Mouse (Mus musculus) thymus, postnatal 25 days (tissue): ENCODE measurements around the gene Med13l.
A peak's percentile ranks its signal among the peaks of the same experiment; 100 is the strongest.

ENCODE experiments used
- DNase-seq: peaks from one replicate; pipeline ENCODE4 v3.0.0; 2022

The Med13l gene

DNA sequence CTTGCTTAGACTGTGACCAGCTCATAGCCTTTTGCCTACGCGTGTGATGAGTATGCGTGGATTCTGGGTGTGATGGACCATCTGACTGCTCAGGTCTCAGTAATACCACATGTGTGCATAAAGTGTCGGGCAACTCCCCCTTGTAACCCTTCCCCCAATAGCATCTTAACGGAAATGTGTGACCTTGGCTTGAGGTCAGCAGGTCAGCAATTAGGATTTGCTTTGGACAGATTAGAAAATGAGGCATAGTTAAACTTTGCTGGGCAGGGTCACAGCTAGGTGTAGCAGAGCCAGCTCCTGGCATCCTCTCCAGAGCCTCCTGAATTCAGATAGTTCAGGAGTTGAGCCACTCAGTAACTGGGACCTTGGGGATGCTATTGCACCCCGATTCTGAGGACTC, 1.6 kb upstream of the Med13l start:
- no peak for DNase-seq

DNA sequence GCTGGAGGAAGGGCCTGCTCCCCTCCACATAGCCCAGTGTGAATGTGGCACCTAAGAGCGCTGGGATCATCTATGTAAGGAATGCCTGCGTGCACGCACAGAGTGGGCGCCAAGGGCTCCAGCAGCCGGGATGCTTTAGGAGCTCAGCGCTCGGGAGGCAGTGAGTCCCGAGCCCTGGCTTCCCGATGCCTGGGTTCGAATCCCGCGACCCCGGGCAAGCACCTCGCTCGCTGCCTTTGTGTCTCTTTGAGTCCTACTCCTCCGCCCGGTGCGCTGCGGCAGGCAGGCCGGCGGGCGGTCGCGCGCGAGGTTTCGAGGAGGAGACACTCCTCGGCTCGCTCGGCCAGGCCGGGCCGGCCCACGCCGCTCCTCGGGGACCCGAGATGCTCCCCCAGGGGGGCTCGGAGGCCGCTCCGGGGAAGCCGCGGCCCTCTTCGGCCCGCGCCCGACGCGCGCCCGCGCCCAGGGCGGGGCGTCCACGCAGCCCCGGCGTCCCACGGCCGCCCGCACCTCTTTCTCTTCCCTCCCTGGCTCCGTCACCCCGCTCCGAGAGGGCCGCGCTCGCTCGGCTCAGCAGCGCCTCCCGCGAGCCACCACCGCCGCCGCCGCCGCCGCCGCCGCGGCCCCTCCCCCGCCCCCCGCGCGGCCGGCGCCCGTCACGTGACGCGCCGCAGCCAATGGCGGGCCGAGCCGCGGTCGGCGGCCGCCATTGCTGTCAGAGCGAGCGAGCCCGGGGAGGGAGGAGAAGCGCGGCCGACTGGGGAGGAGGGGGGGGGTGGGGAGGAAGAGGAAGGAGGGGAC, 695 bp upstream of the Med13l start:
- peak; percentile 85 for DNase-seq

DNA sequence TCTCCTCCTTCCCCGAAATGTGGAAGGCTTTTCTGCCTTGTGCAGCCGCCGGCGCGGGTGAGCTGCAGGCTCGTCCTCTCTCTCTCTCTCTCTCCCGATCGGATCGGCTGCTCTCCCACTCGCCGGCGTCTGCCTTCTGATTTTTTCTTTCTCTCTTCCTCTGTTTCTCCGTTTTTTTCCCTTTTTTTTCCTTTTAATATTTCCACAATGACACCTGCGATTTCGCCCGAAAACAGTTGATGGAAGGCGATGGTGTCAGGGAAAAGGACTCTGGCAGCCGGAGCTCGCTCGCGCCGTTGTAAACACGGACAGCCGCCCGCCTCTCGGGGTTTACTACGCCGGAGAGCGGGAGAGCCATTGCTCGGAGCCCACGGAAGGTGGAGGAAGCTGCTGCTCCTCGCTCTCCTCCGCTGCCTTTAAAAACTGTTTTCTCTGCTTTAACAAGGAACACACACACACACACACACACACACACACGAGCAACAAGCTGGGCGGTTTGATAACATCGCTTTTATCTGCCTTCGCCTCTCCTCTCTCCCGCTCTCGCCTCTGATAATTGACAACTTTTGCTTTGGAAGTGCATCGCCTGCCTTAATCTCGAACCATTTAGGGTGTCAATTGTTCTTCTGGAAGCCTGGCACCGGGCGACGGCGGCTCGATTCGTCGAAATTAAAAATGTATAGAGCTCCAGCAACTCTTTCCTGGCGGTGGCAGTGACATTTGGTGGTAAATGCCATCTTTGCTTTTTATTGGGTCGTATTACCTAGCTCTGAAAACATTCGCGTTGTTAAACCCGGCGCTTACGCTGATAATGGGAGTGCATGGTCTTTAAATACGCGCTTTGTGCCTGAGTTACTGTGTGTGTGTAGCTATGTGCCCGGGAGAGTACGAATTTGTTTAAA, 858 bp downstream of the Med13l start:
- peak; percentile 62 for DNase-seq

DNA sequence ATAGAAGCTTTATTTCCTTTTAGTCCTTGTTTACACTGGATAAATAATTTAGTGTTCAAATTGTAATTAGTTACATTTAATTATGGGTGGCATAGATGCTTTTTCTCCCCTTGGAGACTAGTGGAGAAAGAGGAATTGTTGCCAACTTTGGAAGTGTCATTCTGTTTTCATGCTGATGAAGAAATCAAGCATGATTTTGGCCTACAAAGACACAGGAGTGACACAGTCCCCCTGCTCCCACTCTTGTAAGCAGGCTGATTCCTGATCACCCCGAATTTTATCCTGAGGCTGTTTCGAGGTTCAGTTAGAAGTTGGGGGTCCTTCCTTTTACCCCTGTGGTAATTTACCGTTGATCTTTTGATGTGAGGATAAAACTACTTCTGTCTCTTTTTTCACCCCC, 1.7 kb downstream of the Med13l start:
- no peak for DNase-seq

DNA sequence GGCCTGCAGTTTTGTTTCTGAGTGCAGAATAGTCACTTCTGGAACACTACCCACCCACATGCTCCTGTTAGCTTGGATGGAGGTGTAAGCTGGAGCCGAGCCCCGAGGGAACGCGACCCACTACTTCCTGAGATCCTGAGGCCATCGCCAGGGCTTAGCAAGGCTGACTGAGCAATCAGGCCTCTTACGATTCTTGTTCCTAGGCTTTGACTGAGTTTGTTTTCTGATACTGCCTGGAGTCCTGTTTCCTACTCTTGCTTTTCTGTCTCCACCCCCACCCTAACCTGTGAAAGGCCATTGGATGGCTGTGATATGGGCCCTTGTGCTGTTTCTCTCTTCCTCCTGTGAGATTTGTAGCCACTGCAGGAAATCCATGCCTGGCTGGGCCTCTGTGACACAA, 3.1 kb downstream of the Med13l start:
- no peak for DNase-seq

DNA sequence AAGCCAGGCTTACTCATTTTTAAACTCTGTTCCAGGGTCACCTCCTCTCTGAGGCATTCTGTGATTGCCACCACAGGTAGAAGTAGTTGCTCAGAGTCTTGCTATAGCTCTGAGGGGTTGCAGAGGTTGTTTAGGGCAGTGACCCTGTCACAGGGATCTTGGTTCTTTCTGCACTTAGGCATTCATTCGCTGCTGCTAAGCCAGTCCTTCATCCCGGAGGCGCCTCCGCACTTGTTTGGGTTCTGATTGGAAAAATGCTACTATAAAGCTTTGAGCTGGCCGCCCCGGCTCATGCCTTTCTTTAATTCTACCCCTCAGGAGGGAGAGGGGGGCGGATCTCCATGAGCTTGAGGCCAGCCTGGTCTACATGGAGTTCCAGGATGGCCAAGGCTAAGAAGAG, 6.9 kb downstream of the Med13l start:
- no peak for DNase-seq

DNA sequence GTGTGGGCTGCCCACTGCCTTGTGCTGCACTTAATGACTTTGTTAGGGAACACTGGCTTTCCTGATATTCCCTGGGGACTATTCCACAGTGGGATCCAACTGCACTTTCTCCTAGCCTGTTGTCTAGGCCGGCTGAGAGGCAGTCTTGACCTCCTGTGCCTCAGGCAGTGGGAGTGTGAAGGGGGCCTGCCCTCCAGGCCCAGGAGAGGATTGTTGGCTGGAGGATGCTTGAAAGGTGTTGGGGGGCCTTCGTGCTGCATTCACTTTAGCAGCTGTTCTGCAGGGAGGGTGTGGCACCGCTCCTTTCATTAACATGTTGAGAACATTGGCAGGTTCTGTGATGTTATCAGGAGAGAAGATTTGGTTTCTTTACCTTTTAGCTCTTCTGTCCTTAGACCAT, 8.5 kb downstream of the Med13l start:
- DNase-seq = no peak

DNA sequence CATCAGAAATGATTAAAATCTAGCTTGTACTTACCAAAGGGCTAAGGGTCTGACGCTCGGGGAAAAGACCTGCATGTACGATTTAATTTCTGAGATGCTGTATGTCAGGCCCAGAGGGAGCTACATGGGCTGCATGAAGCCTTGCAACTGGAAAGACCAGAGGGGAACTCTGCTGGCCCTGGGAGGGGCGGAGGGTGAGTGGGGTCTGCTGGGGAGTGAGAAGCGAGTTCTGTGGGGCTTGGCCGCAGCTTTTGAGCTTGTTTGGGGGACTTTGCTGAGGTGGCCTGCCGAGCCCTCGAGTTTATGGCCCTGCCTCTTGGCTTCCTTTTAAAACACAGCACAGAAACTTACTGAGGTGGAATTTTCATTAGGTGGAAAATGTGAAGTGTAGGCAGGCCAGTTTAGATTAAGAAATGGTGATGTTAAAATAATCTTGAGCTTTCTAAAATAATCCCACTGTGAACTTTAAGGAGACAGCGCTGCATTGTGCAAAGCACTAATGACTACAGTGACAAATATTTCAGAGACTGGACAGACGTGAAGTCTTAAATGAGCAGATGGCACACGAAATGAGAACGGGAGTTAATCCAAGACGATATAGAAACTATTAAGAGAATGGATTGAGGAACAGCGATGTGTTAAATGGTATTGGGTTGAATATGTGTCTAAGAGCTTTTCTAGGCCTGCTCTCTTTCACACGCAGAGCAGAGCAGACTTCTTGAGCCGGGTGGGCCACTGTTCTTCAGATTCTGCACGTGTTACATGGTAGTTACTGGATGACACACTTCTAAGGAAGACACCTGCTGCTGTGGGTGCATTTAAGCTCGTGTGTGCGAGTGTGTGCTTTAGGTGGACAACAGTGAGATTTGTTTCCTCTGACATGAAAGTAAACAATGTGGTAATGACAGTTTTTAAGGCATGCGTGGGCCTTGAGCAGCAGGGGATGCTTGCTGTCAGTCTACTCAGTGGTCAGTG, 9.4 kb downstream of the Med13l start:
- DNase-seq = peak; percentile 60

DNA sequence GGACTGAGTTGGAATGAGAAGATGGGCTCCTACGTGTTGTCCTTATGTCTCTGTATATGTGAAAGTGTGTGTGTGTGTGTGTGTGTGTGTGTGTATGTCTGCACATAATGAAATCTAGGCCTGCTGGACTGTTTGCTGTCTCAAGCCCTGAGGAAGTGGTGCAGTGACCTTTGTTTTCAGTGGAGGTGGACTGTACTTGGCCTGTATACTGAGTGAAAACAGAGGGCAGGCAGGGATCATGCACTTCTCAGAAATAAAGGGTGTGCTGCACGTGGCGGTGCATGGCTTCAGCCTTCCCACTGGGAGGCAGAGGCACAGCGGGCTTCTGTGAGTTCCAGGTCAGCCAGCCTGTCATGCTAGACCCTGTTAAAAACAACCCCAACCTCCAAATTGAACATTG, 11.0 kb downstream of the Med13l start:
- no peak for DNase-seq

DNA sequence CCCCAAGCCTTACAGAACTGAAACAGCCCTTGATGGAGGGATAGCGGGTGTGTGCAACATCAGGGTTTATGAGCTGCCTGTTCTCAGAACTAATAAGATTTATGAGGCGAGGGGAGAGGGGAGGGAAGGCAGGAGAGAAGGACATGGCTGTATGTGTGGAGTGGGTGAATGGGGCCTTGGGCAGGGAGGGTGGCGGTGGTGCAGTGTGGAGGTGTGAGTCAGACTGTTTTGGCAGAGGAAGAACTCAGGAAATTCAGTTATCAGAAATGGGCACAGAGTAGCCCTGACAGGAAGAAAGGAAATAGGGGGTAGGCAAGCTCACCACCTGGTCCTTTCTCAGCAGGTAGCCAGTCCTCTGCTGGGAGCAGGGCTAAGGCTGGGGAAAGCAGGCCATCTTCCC, 13.8 kb downstream of the Med13l start:
- no peak for DNase-seq

DNA sequence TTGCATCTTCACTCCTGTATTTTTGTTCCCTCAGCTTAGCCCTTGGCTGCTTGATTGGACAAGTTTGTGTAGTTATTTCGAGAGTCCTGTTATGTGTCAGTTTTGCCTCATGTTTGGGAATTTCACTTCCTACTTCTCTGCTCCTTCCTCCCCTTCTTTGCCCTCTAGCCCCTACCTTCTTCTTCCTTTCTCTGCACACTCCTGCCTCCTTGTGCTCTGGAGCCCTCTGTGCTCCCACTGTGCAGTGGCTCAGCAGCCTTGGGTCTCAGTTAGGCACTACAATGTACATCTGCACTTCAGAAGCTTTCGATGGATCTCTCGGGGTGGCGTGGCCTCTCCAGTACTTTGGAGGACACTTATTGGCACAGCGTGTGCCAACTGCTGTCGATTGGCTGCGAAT, 14.5 kb downstream of the Med13l start:
- DNase-seq = no peak

DNA sequence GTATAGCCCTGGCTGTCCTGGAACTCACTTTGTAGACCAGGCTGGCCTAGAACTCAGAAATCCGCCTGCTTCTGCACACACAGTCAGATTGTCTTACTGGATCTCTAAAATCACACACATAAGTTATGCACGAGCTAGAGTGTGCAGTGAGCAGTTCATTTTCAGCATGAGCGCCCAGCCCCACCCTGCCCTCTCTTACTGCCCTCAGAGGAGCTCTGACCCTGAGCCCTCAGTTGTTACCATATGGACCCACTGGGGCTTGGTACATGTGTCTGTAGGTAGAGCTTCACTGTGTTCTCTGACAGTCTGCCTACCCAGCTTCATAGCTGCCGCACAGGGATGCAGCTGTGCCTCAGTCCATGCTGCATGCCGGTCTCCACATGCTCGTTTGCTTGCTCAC, 15.4 kb downstream of the Med13l start:
- DNase-seq = no peak

DNA sequence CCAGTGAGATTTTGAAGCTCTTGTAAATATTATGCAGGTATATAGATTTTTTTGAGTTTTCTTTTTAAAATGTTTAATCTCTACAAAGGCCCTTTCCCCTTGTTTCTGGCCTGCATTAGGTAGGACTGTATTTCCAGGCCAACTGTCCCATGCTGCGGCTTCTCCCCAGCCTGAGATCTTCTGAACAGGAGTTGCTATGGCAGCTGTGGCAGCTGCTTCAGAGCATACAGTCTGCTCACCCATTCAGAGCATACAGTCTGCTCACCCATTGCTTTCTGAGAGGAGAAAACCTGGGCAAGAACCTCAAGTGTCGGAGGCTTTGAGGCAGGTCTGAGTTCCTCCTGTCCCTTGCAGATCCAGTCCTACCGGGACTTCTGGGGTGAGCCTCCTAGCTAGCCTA, 16.3 kb downstream of the Med13l start:
- no peak for DNase-seq

DNA sequence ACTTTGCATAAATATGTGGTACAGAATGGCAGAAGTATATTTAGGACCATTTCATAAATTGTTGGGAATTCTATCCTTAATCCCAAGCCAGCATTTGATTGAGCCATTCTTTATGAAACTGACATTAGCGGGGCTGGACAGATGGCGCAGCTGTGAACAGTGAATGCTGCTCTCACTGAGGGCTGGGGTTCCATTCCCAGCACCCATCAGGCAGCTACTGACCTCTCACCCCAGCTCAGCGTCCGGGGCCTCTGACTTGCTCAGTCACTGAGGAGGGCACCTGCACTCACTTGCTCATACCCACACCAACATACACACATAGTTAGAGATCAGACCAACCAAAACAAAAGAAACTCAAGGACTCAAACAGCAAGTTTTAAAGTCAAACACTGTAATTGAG, 24.9 kb downstream of the Med13l start:
- DNase-seq = no peak

DNA sequence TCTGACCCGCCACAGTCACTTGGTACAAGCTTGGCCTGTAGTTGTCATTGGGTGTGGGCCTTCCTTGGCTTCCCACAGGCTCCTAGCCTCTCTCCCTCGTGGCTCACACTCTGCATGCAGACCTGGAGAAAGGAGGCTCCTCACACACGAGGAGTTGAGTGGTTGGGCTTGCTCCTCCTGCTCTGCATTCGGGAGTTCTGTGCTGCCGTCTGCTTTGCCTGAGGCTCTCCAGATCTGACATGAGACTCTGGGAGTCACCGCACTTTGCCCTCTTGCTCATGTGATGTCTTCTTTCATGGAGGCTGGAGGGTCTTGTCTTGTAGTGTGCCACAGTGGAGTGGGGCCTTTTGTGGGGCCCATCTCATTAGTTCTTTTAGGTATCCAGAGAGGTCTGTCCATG, 26.1 kb downstream of the Med13l start:
- DNase-seq = no peak

DNA sequence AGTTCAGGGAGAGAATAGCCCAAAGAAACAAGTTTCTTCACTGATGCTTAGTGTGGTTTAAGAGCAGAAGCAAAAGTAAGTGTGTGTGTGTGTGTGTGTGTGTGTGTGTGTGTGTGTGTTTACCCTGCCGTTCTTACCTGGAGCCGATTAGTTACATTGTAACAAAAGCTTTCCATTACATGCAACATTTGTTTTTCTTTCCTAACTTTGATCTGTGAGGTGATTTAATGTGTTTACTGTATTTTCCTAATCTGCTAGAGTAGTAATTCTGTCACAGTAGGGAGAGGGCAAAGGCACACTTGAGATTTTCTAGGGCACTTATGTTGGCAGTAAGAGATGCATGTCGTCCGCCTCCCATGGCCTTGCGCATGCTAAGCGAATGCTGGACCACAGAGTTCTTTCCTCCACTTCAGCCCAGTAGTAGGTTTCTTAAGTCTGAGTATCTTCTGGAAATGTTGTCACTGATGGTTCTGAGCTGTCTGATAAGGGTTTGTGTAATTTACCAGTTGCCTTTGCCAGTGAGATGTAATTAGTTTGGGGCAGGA, 28.0 kb downstream of the Med13l start:
- no peak for DNase-seq

DNA sequence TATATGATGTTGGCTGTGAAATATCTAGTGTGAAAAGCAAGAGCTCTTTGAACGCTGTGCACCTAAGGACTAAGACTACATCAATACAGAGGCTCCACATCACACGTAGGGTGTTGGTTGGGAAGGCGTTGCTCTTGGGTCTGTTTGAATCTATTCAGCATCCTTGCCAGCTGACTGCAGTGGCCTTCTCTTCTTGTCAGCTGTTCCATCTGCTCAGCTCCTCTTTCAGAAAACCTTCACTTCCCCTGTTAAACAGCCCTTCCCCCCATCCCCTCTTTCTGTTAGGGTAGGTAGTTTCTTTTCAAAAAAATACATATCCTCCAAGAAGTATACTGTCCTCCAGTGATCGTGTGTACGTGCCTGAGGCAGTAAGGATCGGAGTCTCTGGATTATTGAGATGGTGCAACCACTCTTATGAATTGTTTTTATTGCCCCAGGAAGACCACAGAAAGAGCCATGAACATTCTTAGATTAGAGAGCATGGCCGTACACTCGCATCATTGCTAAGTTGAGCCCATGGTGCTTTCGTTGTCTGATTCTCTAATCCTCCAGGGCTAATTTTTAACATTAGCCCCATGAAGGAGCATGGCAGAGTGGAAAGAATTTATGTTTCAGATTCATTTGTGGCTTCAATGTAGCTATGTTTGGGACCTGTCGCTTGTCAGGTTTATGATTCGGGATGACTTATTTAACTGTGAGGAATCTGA, 28.9 kb downstream of the Med13l start:
- peak; percentile 55 for DNase-seq

DNA sequence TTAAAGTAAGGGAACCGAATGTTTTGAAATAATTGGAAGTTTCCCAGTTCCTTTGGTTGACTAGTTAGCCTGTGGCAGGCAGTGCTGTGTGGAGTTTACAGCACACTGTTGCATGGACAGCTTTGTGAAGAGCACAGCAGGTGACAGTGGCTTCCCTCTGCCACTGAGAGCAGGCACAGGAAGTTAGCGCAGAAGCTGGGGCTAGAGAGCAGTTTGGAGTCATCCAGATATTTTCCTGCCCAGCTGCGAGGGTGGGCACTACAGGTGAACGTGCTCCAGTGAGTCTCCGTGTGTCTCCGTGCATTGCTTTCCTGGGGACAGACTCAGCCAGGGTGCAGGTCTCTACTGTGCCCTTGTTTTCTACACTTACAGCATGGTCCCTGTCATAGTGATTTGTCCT, 30.4 kb downstream of the Med13l start:
- DNase-seq = peak; percentile 64

DNA sequence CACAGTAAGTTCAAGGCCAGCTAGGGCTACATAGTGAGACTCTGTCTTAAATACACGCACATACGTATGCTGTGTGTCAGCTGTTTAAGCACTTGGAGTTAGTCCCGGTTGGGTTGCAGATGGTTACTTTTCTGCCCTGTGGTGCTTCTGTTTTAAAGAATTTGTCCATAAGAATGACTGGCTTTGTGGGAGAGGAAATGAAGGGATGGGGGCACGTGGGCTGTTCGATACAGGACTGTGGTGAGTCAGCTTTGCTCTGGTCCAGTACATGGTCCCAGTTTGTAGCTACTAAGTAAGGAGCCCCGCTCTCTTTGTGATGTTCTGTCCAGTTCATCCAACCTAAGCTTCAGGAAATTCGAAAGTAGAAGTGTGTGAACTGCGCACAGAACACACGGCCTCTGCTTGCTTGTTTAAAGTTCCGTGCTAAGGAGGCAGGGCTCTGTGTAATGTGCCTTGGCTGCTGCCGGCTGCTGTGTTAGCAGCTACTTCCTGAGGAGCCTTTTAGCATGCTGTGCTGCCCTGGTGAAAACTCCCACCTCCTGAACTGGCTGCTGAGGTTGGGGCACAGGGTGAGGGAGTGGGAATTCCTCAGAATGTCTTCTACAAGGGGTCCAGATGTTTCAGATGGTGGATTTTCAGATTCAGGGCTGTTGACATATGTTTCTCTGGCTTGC, 31.5 kb downstream of the Med13l start:
- DNase-seq = peak; percentile 57

DNA sequence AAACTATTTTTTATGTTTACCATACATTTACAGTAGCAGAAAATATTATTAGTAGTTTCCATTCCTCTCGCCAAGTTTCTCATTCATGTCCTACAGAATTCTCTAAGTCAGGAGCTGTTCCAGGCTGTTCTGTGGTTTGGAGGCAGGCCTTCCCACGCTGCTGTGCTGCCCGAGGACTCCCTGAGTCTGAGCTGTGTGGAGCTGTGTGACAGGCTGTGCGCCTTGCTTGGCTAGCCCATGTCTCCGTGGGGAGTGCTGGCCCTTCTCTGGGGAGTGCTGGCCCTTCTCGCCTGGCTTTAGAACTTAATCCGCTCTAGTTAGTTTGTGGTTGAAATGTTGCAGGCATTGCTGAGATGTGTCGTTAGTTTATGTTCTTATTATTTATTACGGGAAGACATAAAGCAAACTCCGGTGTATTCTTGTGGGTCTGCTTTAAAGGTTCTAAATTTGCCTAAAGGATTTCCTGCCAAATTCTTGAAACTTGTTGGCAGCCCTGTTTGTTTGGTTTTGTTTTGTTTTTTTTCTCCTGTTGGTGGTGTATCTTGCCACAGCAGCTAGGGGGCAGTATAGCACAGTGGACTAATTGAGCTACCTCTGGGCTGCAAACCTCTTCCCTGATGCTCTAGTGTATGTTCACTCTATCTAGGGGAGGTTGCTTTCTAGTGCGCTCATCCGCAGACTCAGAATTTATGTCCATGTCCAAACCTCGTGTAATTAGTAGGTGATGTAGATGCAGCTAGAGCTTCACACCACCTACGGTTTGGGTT, 34.2 kb downstream of the Med13l start:
- peak; percentile 73 for DNase-seq

DNA sequence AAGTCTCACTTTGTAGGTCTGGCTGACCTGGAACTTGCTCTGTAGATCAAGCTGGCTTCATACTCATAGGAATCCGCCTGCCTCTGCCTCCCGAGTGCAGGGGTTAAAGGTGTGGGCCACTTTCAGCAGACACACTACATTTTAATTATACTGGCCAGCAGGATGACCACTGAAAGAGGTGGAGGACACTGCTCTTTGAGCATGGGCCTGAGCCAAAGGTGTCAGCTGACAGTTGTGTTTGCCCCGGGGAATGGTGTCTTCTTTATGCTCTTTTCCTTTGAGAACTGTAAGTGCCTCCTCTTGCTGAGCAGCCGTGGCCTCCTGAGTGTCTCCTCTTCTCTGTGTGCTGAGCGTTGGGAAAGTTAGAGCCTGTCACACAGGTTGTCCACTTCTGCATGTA, 35.4 kb downstream of the Med13l start:
- DNase-seq = no peak
